Mouse (Mus musculus): ENCODE measurements at regions not wholly inside any gene's neighbourhood (a gene's known extent, or its start where the extent isn't known, plus 50 kb on each side); places are given as distances from the start of the nearest gene placed in this dataset.

- 71% methylated on average over 1 of the region's 1 CpGs for WGBS
- Histone ChIP-seq H3K4me2 (ENCODE audit: low read depth, low read length) (no peak overlapping the region), H3K9ac (ENCODE audit: low read length) (no peak overlapping the region), H3K4me1 (ENCODE audit: control insufficient read depth, insufficient read depth, low read length) (no peaks in the 10 kb centered on the region), H3K4me3 (ENCODE audit: low read length) (no peak overlapping the region), H3K27ac (ENCODE audit: low read length) (no peak overlapping the region), H3K9me3 (replicated peaks; ENCODE audit: control insufficient read depth, low read length) (no peaks in the 10 kb centered on the region), H3K36me3 (ENCODE audit: control insufficient read depth, insufficient read depth) (no peaks in the 10 kb centered on the region), H3K27me3 (ENCODE audit: control insufficient read depth, insufficient read depth, low read length) (no peaks in the 10 kb centered on the region)
- ATAC-seq (replicated peaks; ENCODE audit: extremely low read depth, insufficient read depth, low FRiP score), result no peak
These were observed 300.3 kb upstream of the Gm10306 start for GRCm38 (mm10) chr4:94256026-94256425.

- no peaks in the 10 kb centered on the region for H3K36me3 ChIP-seq (ENCODE audit: control insufficient read depth, insufficient read depth)
- ATAC-seq (replicated peaks; ENCODE audit: extremely low read depth, insufficient read depth, low FRiP score), result no peak
These were observed 295.2 kb upstream of the Gm10306 start for GRCm38 (mm10) chr4:94261136-94261535.

DNA sequence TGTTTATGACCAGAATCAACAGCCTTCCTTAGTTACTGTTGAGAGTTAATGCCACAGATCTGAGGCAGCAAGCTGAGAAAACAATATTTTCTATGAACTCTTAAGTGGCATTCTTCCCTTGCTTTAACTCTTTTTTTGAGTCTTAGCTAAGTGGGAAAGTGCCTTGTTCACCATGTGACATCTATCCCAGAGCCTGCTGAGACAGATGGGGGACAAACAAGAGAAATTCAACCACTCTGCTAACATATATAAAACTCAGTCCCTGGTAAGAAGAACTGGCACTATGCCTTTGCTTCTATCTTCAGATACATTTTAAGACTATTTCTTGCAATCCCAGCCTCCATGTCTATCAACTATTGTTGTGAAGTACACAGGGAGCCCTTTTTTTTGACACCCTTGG lies 274.6 kb upstream of the Gm10306 start:
- Histone ChIP-seq H3K36me3 (ENCODE audit: control insufficient read depth, insufficient read depth) (no peaks in the 10 kb centered on the region), H3K27me3 (ENCODE audit: control insufficient read depth, insufficient read depth, low read length) (no peaks in the 10 kb centered on the region), H3K9ac (ENCODE audit: low read length) (no peak overlapping the region), H3K27ac (ENCODE audit: low read length) (no peak overlapping the region), H3K9me3 (replicated peaks; ENCODE audit: control insufficient read depth, low read length) (no peaks in the 10 kb centered on the region), H3K4me1 (ENCODE audit: control insufficient read depth, insufficient read depth, low read length) (no peaks in the 10 kb centered on the region), H3K4me2 (ENCODE audit: low read depth, low read length) (no peak overlapping the region), H3K4me3 (ENCODE audit: low read length) (no peak overlapping the region)
- no peak for ATAC-seq (replicated peaks; ENCODE audit: extremely low read depth, insufficient read depth, low FRiP score)

More at GRCm38 (mm10) chr4:94261136-94261535, 295.2 kb upstream of the Gm10306 start:
- H3K4me3 ChIP-seq (ENCODE audit: low read length), result no peak overlapping the region
- H3K27ac ChIP-seq (ENCODE audit: low read length), result no peak overlapping the region
- no peak overlapping the region for H3K9ac ChIP-seq (ENCODE audit: low read length)
- no peaks in the 10 kb centered on the region for H3K4me1 ChIP-seq (ENCODE audit: control insufficient read depth, insufficient read depth, low read length)
- no peaks in the 10 kb centered on the region for H3K27me3 ChIP-seq (ENCODE audit: control insufficient read depth, insufficient read depth, low read length)
- no peaks in the 10 kb centered on the region for H3K9me3 ChIP-seq (replicated peaks; ENCODE audit: control insufficient read depth, low read length)
- no peak overlapping the region for H3K4me2 ChIP-seq (ENCODE audit: low read depth, low read length)

- Histone ChIP-seq H3K27me3 (ENCODE audit: control insufficient read depth, insufficient read depth, low read length) (no peaks in the 10 kb centered on the region), H3K4me2 (ENCODE audit: low read depth, low read length) (no peak overlapping the region), H3K9me3 (replicated peaks; ENCODE audit: control insufficient read depth, low read length) (no peaks in the 10 kb centered on the region), H3K4me3 (ENCODE audit: low read length) (no peak overlapping the region), H3K36me3 (ENCODE audit: control insufficient read depth, insufficient read depth) (no peaks in the 10 kb centered on the region), H3K4me1 (ENCODE audit: control insufficient read depth, insufficient read depth, low read length) (no peaks in the 10 kb centered on the region), H3K9ac (ENCODE audit: low read length) (no peak overlapping the region), H3K27ac (ENCODE audit: low read length) (no peak overlapping the region)
- ATAC-seq (replicated peaks; ENCODE audit: extremely low read depth, insufficient read depth, low FRiP score), result no peak
These were observed 264.2 kb upstream of the Gm10306 start for GRCm38 (mm10) chr4:94292150-94292549.

DNA sequence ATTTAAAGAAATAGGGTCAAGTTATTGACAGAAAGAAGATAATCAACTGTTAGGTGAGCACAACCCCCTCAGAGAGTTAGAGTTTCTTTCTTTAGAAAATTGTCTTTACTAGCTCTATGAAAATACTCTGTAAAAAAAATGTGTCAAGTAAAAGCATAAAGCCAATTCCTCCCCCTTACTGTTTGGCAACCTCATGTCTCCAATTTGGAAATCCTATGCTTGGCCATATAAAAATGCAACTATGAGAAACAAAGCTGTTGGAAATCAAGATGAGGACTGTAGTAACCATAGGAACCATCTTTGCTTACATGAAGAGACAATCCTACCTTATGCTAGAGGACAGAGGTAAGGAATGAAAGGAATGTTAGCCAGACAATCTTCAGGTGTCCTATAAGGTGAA lies 239.0 kb upstream of the Gm10306 start:
- Histone ChIP-seq H3K9ac (ENCODE audit: low read length) (no peak overlapping the region), H3K4me2 (ENCODE audit: low read depth, low read length) (no peak overlapping the region), H3K27ac (ENCODE audit: low read length) (no peak overlapping the region), H3K9me3 (replicated peaks; ENCODE audit: control insufficient read depth, low read length) (no peaks in the 10 kb centered on the region), H3K27me3 (ENCODE audit: control insufficient read depth, insufficient read depth, low read length) (no peaks in the 10 kb centered on the region), H3K4me3 (ENCODE audit: low read length) (no peak overlapping the region), H3K36me3 (ENCODE audit: control insufficient read depth, insufficient read depth) (no peaks in the 10 kb centered on the region), H3K4me1 (ENCODE audit: control insufficient read depth, insufficient read depth, low read length) (no peaks in the 10 kb centered on the region)
- ATAC-seq (replicated peaks; ENCODE audit: extremely low read depth, insufficient read depth, low FRiP score), result no peak

- H3K4me1 ChIP-seq (ENCODE audit: control insufficient read depth, insufficient read depth, low read length), result no peaks in the 10 kb centered on the region
- H3K27me3 ChIP-seq (ENCODE audit: control insufficient read depth, insufficient read depth, low read length), result no peaks in the 10 kb centered on the region
- H3K9me3 ChIP-seq (replicated peaks; ENCODE audit: control insufficient read depth, low read length), result no peaks in the 10 kb centered on the region
- WGBS, result 70% methylated on average over 2 of the region's 2 CpGs
- H3K27ac ChIP-seq (ENCODE audit: low read length), result no peak overlapping the region
- H3K9ac ChIP-seq (ENCODE audit: low read length), result no peak overlapping the region
- no peak overlapping the region for H3K4me2 ChIP-seq (ENCODE audit: low read depth, low read length)
- no peak for ATAC-seq (replicated peaks; ENCODE audit: extremely low read depth, insufficient read depth, low FRiP score)
- no peaks in the 10 kb centered on the region for H3K36me3 ChIP-seq (ENCODE audit: control insufficient read depth, insufficient read depth)
- H3K4me3 ChIP-seq (ENCODE audit: low read length), result no peak overlapping the region
These were observed 229.6 kb upstream of the Gm10306 start for GRCm38 (mm10) chr4:94326759-94327158.

- Histone ChIP-seq H3K4me3 (ENCODE audit: low read length) (no peak overlapping the region), H3K9ac (ENCODE audit: low read length) (no peak overlapping the region), H3K4me2 (ENCODE audit: low read depth, low read length) (no peak overlapping the region), H3K9me3 (replicated peaks; ENCODE audit: control insufficient read depth, low read length) (no peaks in the 10 kb centered on the region), H3K36me3 (ENCODE audit: control insufficient read depth, insufficient read depth) (no peaks in the 10 kb centered on the region), H3K27ac (ENCODE audit: low read length) (no peak overlapping the region), H3K27me3 (ENCODE audit: control insufficient read depth, insufficient read depth, low read length) (no peaks in the 10 kb centered on the region), H3K4me1 (ENCODE audit: control insufficient read depth, insufficient read depth, low read length) (no peaks in the 10 kb centered on the region)
- no peak for ATAC-seq (replicated peaks; ENCODE audit: extremely low read depth, insufficient read depth, low FRiP score)
These were observed 213.0 kb upstream of the Gm10306 start for GRCm38 (mm10) chr4:94343331-94343730.

DNA sequence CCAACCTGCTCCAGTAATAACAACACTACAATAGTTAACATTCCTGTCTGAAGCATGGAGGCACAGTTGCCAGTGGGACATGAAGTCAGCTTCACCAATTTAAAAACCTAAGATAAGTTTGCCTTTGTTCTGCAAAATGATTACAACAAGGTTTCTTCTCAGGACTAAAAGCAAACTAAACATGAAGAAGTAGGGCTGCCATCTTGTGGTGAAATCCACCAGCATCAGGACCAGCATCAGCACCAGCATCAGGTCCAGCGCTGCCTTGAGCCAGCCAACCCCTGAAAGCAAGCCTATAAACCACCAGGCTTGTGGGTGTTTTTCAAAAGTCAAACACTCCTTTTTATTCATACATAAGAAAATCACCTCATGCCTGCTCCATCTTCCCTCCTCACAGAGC lies 207.1 kb upstream of the Gm10306 start:
- no peaks in the 10 kb centered on the region for H3K36me3 ChIP-seq (ENCODE audit: control insufficient read depth, insufficient read depth)
- no peak overlapping the region for H3K4me3 ChIP-seq (ENCODE audit: low read length)
- no peak for ATAC-seq (replicated peaks; ENCODE audit: extremely low read depth, insufficient read depth, low FRiP score)
- H3K9ac ChIP-seq (ENCODE audit: low read length), result no peak overlapping the region
- no peak overlapping the region for H3K4me2 ChIP-seq (ENCODE audit: low read depth, low read length)
- H3K4me1 ChIP-seq (ENCODE audit: control insufficient read depth, insufficient read depth, low read length), result no peaks in the 10 kb centered on the region
- 48% methylated on average over 1 of the region's 1 CpGs for WGBS
- no peak overlapping the region for H3K27ac ChIP-seq (ENCODE audit: low read length)
- no peaks in the 10 kb centered on the region for H3K27me3 ChIP-seq (ENCODE audit: control insufficient read depth, insufficient read depth, low read length)
- no peaks in the 10 kb centered on the region for H3K9me3 ChIP-seq (replicated peaks; ENCODE audit: control insufficient read depth, low read length)

DNA sequence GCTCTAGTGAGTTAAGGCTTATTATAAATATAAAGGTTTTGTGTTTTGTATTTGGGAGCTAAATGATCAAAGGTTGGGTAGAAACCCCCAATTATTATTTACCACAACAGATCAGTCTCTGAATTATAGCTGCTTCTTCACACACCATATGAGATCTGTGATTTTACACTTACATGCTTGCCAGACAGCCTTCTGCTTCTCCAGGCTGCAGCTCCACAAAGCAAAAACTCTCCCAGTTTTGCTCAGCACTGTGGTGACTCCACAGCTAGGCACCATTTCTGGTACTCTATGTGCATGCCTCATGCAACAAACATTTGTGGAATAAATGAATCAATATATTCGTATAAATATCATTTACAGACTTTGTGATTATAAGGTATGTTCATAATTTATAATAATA lies 199.4 kb upstream of the Gm10306 start:
- no peak overlapping the region for H3K27ac ChIP-seq (ENCODE audit: low read length)
- H3K9ac ChIP-seq (ENCODE audit: low read length), result no peak overlapping the region
- H3K4me2 ChIP-seq (ENCODE audit: low read depth, low read length), result no peak overlapping the region
- H3K36me3 ChIP-seq (ENCODE audit: control insufficient read depth, insufficient read depth), result no peaks in the 10 kb centered on the region
- H3K9me3 ChIP-seq (replicated peaks; ENCODE audit: control insufficient read depth, low read length), result no peaks in the 10 kb centered on the region
- H3K4me1 ChIP-seq (ENCODE audit: control insufficient read depth, insufficient read depth, low read length), result no peaks in the 10 kb centered on the region
- 48% methylated on average over 1 of the region's 1 CpGs for WGBS
- H3K27me3 ChIP-seq (ENCODE audit: control insufficient read depth, insufficient read depth, low read length), result no peaks in the 10 kb centered on the region
- no peak for ATAC-seq (replicated peaks; ENCODE audit: extremely low read depth, insufficient read depth, low FRiP score)
- no peak overlapping the region for H3K4me3 ChIP-seq (ENCODE audit: low read length)
